Mouse (Mus musculus) liver, embryonic 16.5 days (tissue): Measurements from ENCODE around the gene Prss21. TPM values are rescaled to one million over a fixed set of nuclear protein-coding genes. Genes with fewer than 3 reads are reported as not detected.

Experiments used
- ATAC-seq: fragments of 200-750 bp; cut with Nextera tagmentation; 2 replicates; pipeline ENCODE4 v1.8.0; 2017; ENCODE audit warnings: low read depth, mild to moderate bottlenecking, moderate number of reproducible peaks, moderate library complexity
- H3K27ac ChIP-seq: fragments of 300-500 bp; sonication (generic); 2 replicates; pipeline ENCODE4 v1.5.1; 2014; ENCODE audit warnings: mild to moderate bottlenecking, low read length
- H3K27me3 ChIP-seq: fragments of 300-500 bp; sonication (generic); 2 replicates; pipeline ENCODE4 v1.6.1; 2014; ENCODE audit warnings: low read depth, low read length, mixed read lengths; ENCODE audit not compliant: control insufficient read depth, insufficient read depth
- H3K36me3 ChIP-seq: fragments of 300-500 bp; sonication (generic); 2 replicates; pipeline ENCODE4 v1.6.1; 2014; ENCODE audit warnings: mild to moderate bottlenecking; ENCODE audit not compliant: control insufficient read depth, insufficient read depth
- H3K4me1 ChIP-seq: fragments of 300-500 bp; sonication (generic); 2 replicates; pipeline ENCODE4 v1.6.1; 2014; ENCODE audit warnings: low read depth, low read length, mixed read lengths; ENCODE audit not compliant: control insufficient read depth
- H3K4me2 ChIP-seq: fragments of 300-500 bp; sonication (generic); 2 replicates; pipeline ENCODE4 v1.6.1; 2014; ENCODE audit warnings: low read depth, low read length, mixed read lengths
- H3K4me3 ChIP-seq: fragments of 300-500 bp; sonication (generic); 2 replicates; pipeline ENCODE4 v1.5.1; 2014; ENCODE audit warnings: low read depth, mild to moderate bottlenecking, low read length
- H3K9ac ChIP-seq: fragments of 300-500 bp; sonication (generic); 2 replicates; pipeline ENCODE4 v1.6.1; 2014; ENCODE audit warnings: low read depth, low read length
- H3K9me3 ChIP-seq: fragments of 300-500 bp; sonication (generic); replicated peaks from 2 replicates; pipeline ENCODE4 v1.6.1; 2016; ENCODE audit warnings: low read length; ENCODE audit not compliant: control insufficient read depth
- WGBS: fragments of 180-500 bp; shearing (Covaris S2); extraction: QIAGEN DNeasy Blood & Tissue Kit; methylation state at CpG from one replicate; pipeline ENCODE4 v1.1.7; 2014; ENCODE audit not compliant: insufficient replicate concordance; 5-methylcytosine and 5-hydroxymethylcytosine counted together
- polyA plus RNA-seq: library from polyadenylated mRNA; unstranded; fragments of >200 nt; fragmentation: Nextera tagmentation; extraction: Ambion mirVana; gene quantifications from 2 replicates; pipeline ENCODE4 v1.2.1, GENCODE M21; 2015

The Prss21 gene
- not detected in 2 replicates for polyA plus RNA-seq

- Histone ChIP-seq H3K27ac (no peak within 1 kb of the TSS), H3K4me2 (no peak within 1 kb of the TSS), H3K9ac (no peak within 1 kb of the TSS), H3K27me3 (no peaks in the 10 kb centered on the region), H3K4me3 (no peak within 1 kb of the TSS), H3K36me3 (no peaks in the 10 kb centered on the region), H3K4me1 (no peaks in the 10 kb centered on the region), H3K9me3 (no peaks in the 10 kb centered on the region)
- ATAC-seq = no peak
- 76% methylated on average over 15 of the region's 15 CpGs for WGBS
Observed at GRCm38 (mm10) chr17:23867756-23868155, at the start of gene Prss21. Prss21 (plus strand) TSS chr17:23868056.

GRCm38 (mm10) chr17:23818579-23818978, 49.3 kb upstream of the Prss21 start:
- Histone ChIP-seq H3K4me1 (no peaks in the 10 kb centered on the region), H3K27ac (no peak overlapping the region), H3K9ac (no peak overlapping the region), H3K36me3 (peaks cover 95% of the 10 kb centered on the region), H3K4me3 (no peak overlapping the region), H3K9me3 (peaks cover 36% of the 10 kb centered on the region), H3K27me3 (no peaks in the 10 kb centered on the region), H3K4me2 (no peak overlapping the region)
- 97% methylated on average over 8 of the region's 8 CpGs for WGBS
- no peak for ATAC-seq

GRCm38 (mm10) chr17:23819235-23819634, 48.6 kb upstream of the Prss21 start:
- Histone ChIP-seq H3K4me3 (no peak overlapping the region), H3K4me1 (no peaks in the 10 kb centered on the region), H3K27me3 (no peaks in the 10 kb centered on the region), H3K27ac (no peak overlapping the region), H3K9ac (no peak overlapping the region), H3K4me2 (no peak overlapping the region), H3K36me3 (peaks cover 94% of the 10 kb centered on the region), H3K9me3 (peaks cover 36% of the 10 kb centered on the region)
- 96% methylated on average over 25 of the region's 25 CpGs for WGBS
- ATAC-seq = no peak

GRCm38 (mm10) chr17:23820731-23821130, 47.1 kb upstream of the Prss21 start:
- Histone ChIP-seq H3K36me3 (peaks cover 92% of the 10 kb centered on the region), H3K4me1 (no peaks in the 10 kb centered on the region), H3K4me3 (no peak overlapping the region), H3K27me3 (no peaks in the 10 kb centered on the region), H3K27ac (no peak overlapping the region), H3K9ac (no peak overlapping the region), H3K9me3 (peaks cover 30% of the 10 kb centered on the region), H3K4me2 (no peak overlapping the region)
- no peak for ATAC-seq
- 90% methylated on average over 5 of the region's 5 CpGs for whole genome bisulfite sequencing

GRCm38 (mm10) chr17:23822094-23822493, 45.8 kb upstream of the Prss21 start:
- Histone ChIP-seq H3K4me2 (no peak overlapping the region), H3K9ac (no peak overlapping the region), H3K4me1 (no peaks in the 10 kb centered on the region; the same call in 1 of the 2 replicates), H3K27ac (no peak overlapping the region), H3K36me3 (peaks cover 89% of the 10 kb centered on the region), H3K27me3 (no peaks in the 10 kb centered on the region), H3K9me3 (peaks cover 24% of the 10 kb centered on the region), H3K4me3 (no peak overlapping the region)
- no peak for ATAC-seq
- WGBS = 76% methylated on average over 6 of the region's 6 CpGs

- no peak overlapping the region for H3K4me2 ChIP-seq
- no peak overlapping the region for H3K9ac ChIP-seq
- WGBS = 87% methylated on average over 16 of the region's 16 CpGs
- peaks cover 80% of the 10 kb centered on the region for H3K36me3 ChIP-seq
- no peak for ATAC-seq
- H3K9me3 ChIP-seq = peaks cover 20% of the 10 kb centered on the region
- peaks cover 9% of the 10 kb centered on the region for H3K4me1 ChIP-seq
- no peak overlapping the region for H3K27ac ChIP-seq
- no peak overlapping the region for H3K4me3 ChIP-seq
- H3K27me3 ChIP-seq = no peaks in the 10 kb centered on the region
Observed at GRCm38 (mm10) chr17:23823018-23823417, 44.8 kb upstream of the Prss21 start.

- Histone ChIP-seq H3K36me3 (peaks cover 74% of the 10 kb centered on the region), H3K4me3 (no peak overlapping the region), H3K9me3 (peaks cover 14% of the 10 kb centered on the region), H3K27ac (no peak overlapping the region), H3K9ac (no peak overlapping the region), H3K4me1 (peaks cover 12% of the 10 kb centered on the region), H3K27me3 (no peaks in the 10 kb centered on the region), H3K4me2 (no peak overlapping the region)
- WGBS = 91% methylated on average over 12 of the region's 12 CpGs
- ATAC-seq = no peak
Observed at GRCm38 (mm10) chr17:23823614-23824013, 44.2 kb upstream of the Prss21 start.

- no peak overlapping the region for H3K27ac ChIP-seq
- H3K4me3 ChIP-seq = no peak overlapping the region
- peaks cover 17% of the 10 kb centered on the region for H3K4me1 ChIP-seq
- H3K9me3 ChIP-seq = peaks cover 3% of the 10 kb centered on the region; the same call in 1 of the 2 replicates
- no peak overlapping the region for H3K4me2 ChIP-seq
- H3K9ac ChIP-seq = no peak overlapping the region
- ATAC-seq = no peak
- 80% methylated on average over 4 of the region's 4 CpGs for WGBS
- H3K36me3 ChIP-seq = peaks cover 54% of the 10 kb centered on the region
- peaks cover 4% of the 10 kb centered on the region; the same call in 1 of the 2 replicates for H3K27me3 ChIP-seq
Observed at GRCm38 (mm10) chr17:23825591-23825990, 42.3 kb upstream of the Prss21 start.

- peak overlapping the region; percentile 81 for H3K9ac ChIP-seq
- peak overlapping the region; percentile 89 for H3K4me2 ChIP-seq
- peaks cover 17% of the 10 kb centered on the region for H3K4me1 ChIP-seq
- H3K27me3 ChIP-seq = peaks cover 9% of the 10 kb centered on the region; the same call in 1 of the 2 replicates
- H3K9me3 ChIP-seq = peaks cover 3% of the 10 kb centered on the region; the same call in 1 of the 2 replicates
- peak overlapping the region; percentile 83 for H3K4me3 ChIP-seq
- H3K27ac ChIP-seq = peak overlapping the region; percentile 74
- 0% methylated on average over 47 of the region's 47 CpGs for WGBS
- H3K36me3 ChIP-seq = peaks cover 30% of the 10 kb centered on the region
- peak; percentile 55 for ATAC-seq
Observed at GRCm38 (mm10) chr17:23828271-23829001, 39.4 kb upstream of the Prss21 start.
